Mouse (Mus musculus): ENCODE measurements around the gene Vmn2r57.
"Not testable (repeated sequence)": the region's sequence is repeated elsewhere in the genome, so short reads cannot be mapped to it uniquely, and the experiment has no call there.

Vmn2r57 gene

GRCm38 (mm10) chr7:41448596-41448995, at the start of gene Vmn2r57:
Gene Vmn2r57, minus strand, starts transcription at chr7:41448696.
- DNase-seq, result not testable (repeated sequence)

DNA sequence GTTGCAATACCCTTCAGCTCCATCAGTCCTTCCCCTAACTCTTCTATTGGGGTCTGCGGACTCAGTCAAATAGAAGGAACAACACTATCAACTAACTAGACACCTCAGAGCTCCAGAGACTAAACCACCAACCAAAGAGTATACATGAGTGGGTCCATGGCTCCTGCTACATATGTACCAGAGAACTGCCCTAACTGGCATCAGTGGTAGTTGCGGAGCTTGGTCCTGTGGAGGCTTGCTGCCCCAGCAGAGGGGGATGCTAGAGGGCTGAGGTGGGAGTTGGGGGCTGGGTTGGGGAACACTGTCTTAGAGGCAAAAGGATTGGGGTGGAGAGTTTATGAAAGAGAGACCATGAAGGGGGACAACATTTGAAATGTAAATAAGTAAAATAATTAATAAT, 49.4 kb upstream of the Vmn2r57 start:
- DNase-seq, result peak; percentile 38

- DNase-seq, result no peak
These were observed 3.4 kb upstream of the Vmn2r57 start for GRCm38 (mm10) chr7:41451864-41452263.

GRCm38 (mm10) chr7:41394130-41394529, 54.4 kb downstream of the Vmn2r57 start:
- DNase-seq, result no peak

- peak; percentile 79 for DNase-seq
These were observed 55.2 kb downstream of the Vmn2r57 start, which contains the start of gene AI987944 for GRCm38 (mm10) chr7:41393048-41393971. Gene AI987944, minus strand, starts transcription at chr7:41393379.
